Mouse (Mus musculus): ENCODE results near the gene Arfgap3.

DNA sequence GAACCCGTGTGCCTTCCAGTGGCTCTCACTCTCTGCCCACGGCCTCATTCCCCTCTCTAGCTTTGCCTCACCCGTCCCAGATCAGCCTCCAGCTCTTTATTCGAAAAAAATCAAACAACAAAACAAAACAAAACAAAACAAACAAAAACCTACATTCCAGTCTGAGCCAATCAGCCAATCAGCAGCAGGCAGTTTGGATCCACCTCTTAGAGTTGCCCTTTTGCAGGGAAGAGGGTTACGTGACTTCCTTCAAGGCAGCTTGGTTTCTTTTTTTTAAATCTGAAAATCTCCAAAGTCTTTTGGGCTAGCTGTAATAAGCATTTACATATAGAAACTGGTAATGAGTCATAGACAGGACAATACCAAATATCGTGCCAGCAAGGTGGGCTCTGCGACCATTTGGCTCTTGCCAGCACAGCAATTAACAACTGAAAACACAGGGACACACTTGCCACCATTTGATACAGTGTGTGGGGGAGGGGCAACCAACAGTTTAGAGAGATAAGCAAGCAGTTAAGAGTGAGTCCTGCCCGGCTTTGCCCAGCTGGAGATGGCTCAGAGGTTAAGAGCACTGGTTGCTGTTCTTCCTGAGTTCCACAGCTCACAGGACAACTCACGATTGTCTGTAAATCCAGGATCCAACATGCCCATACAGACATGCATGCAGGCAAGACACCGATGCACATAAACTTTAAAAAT lies 95.5 kb downstream of the Arfgap3 start:
- no peak for TF ChIP-seq CTCF (conservative IDR thresholded peaks at IDR 0.05; ENCODE audit: low read length)
- no peak for TF ChIP-seq NANOG (IDR thresholded peaks at IDR 0.05; ENCODE audit: borderline replicate concordance, low read length)
- no peak for TF ChIP-seq POU5F1 (IDR thresholded peaks at IDR 0.05; ENCODE audit: borderline replicate concordance, low read length)

Measured in E14TG2a.4 (cell line).